Mouse (Mus musculus): ENCODE results near the gene Gpatch8. TPM values are rescaled to one million over a fixed set of nuclear protein-coding genes. Genes with fewer than 3 reads are reported as not detected.
A peak's percentile ranks its signal among the peaks of the same experiment; 100 is the strongest.

Gpatch8 gene
- polyA plus RNA-seq, 1 experiment: 17.3 TPM

DNA sequence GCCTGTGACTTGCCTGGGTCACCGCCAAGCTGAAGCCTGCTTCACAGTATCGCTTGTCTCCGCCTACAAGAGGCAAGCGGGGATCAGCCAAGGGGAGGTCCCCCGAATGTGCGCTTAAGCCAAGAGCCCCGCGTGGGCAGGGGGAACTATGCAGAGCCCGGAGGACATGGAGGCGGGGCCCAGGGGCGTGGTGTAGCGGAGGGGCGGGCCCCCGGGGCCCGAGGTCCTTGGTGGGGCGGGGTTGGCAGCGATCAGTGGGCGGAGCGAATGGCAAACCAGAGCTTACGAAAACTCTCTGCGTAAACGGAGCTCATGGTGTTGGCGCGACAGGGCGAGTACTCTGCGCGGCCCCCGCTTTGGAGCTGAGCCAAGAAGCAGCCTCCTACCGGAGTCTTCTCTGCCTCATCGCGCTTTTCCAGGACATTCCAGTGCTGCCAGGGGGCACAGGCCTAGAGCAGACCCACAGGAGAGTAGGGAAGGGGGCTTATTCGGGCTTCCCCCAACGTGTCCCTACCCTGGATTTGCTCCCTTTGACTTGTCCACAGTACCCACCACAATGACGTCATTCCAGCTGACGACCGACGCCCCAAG lies 89.1 kb downstream of the Gpatch8 start:
- peaks cover 4% of the 10 kb centered on the region; the same call in 1 of the 2 replicates for H3K4me1 ChIP-seq (ENCODE audit: control insufficient read depth, insufficient read depth, low read length)

DNA sequence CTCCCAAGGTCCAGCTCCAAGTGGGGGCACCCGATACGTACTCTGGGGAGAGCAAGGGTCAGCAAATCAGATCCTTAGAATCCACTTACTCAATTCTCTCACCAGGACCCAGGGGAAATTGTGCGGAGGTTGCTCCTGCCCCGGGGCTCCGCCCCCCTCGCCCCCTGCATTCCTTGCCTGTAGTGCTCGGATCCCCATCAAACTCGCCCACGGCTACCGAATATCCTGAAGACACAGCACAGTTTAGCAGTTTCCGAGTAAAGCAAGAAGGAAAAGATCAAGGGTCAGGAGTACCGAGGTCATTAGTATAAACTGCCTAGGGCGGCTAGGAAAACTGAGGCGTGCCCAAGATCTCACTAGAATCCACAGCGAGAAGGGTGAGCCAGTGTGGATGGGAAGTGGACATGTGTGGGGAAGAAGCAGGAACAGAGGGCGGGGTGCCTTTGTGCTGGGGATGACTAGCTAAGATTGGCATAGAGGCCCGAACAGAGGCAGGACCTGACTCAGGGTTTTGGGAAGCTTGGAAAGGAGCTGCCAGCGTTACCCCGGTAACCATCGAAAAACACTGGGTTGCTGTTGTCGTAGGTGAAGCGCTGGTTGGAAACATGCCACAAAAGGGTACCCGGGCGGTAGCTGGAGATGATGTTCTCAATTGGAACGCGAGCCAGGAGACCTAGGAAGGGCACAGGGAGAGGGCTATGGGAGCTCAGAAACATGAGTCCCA lies 90.3 kb downstream of the Gpatch8 start:
- WGBS: 22% methylated on average over 26 of the region's 26 CpGs
- TF ChIP-seq CTCF (IDR thresholded peaks at IDR 0.05; ENCODE audit: insufficient read depth, low read length) (no peak), POLR2A (IDR thresholded peaks at IDR 0.05; ENCODE audit: borderline replicate concordance, extremely low read depth, low read depth, low read length) (no peak)
- Histone ChIP-seq H3K4me1 (ENCODE audit: control insufficient read depth, insufficient read depth, low read length) (peaks cover 4% of the 10 kb centered on the region; the same call in 1 of the 2 replicates), H3K4me3 (replicated peaks; ENCODE audit: extremely low read depth, low read depth, low read length) (no peak overlapping the region)
- DNase-seq: peak; percentile 50

More for the DNA sequence above, 89.1 kb downstream of the Gpatch8 start:
- TF ChIP-seq POLR2A (IDR thresholded peaks at IDR 0.05; ENCODE audit: borderline replicate concordance, extremely low read depth, low read depth, low read length) (peak; percentile 41; the same call in 1 of the 2 replicates), CTCF (IDR thresholded peaks at IDR 0.05; ENCODE audit: insufficient read depth, low read length) (no peak)
- under 1% methylated on average over 37 of the region's 37 CpGs for WGBS
- DNase-seq: peak; percentile 98
- peak overlapping the region; percentile 67 for H3K4me3 ChIP-seq (replicated peaks; ENCODE audit: extremely low read depth, low read depth, low read length)

DNA sequence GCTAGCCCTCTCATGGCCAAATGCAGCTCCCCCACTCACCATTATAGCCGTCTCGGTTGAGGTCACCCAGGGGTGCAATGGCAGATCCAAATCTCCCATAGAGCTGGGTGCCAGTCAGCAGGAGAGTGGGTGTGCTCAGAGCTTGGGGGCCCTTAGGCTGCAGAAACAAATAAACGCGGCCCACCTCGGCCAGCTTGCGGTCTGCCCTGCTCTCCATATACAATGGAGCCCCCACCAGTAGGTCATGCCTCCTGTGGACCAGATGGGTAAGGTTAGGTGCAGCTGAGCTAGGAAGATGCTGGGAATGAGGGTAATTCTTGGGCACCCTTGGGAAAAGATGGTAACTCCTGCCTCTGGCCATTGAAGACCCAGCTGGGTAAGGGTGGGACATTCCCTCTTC lies 91.3 kb downstream of the Gpatch8 start:
- no peak for DNase-seq
- Histone ChIP-seq H3K4me3 (replicated peaks; ENCODE audit: extremely low read depth, low read depth, low read length) (no peak overlapping the region), H3K4me1 (ENCODE audit: control insufficient read depth, insufficient read depth, low read length) (peaks cover 4% of the 10 kb centered on the region; the same call in 1 of the 2 replicates)
- no peak for TF ChIP-seq CTCF (IDR thresholded peaks at IDR 0.05; ENCODE audit: insufficient read depth, low read length)
- no peak for TF ChIP-seq POLR2A (IDR thresholded peaks at IDR 0.05; ENCODE audit: borderline replicate concordance, extremely low read depth, low read depth, low read length)
- 95% methylated on average over 6 of the region's 6 CpGs for WGBS

DNA sequence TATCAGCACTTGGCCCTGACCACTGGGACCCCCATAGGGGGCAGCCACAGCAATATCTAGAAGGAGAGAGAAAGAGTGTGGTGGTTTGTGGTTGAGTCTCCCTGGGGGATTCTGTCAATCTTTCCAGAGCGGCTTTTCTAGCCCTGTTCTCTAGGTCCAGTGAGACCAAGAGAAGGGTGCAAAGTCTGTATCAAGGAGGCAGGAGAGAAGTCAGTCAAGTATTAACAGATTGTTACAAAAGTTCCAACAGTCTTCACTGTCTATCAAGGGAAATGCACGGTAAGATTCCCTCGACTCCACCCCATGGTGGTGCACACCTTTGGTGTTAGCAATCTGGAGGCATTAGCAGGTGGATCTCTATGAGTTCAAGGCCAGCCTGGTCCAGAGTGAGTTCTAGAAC lies 94.4 kb downstream of the Gpatch8 start:
- WGBS: 75% methylated on average over 3 of the region's 3 CpGs
- no peak for DNase-seq
- TF ChIP-seq POLR2A (IDR thresholded peaks at IDR 0.05; ENCODE audit: borderline replicate concordance, extremely low read depth, low read depth, low read length) (no peak), CTCF (IDR thresholded peaks at IDR 0.05; ENCODE audit: insufficient read depth, low read length) (no peak)

DNA sequence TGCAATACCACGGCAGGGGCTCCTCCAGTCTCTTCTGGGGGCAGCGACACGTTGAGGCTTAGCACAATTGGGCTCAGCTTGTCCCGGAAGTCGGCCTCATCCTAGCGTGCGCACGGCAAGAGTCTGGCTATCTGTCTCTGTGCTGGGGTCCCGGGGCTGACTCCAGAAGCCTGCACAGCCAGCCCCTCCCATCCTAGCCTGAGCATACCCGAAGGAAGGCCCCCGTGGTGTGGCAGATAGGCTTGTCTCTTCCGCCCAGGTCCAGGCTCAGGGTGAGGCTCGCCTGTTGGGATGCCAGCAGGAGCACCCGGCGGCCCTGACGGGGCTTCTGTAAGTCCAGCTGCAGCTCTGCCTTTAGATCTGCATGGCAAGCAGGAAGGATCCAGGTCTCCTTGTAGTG lies 95.7 kb downstream of the Gpatch8 start:
- peaks cover 4% of the 10 kb centered on the region for H3K4me1 ChIP-seq (ENCODE audit: control insufficient read depth, insufficient read depth, low read length)
- no peak overlapping the region for H3K4me3 ChIP-seq (replicated peaks; ENCODE audit: extremely low read depth, low read depth, low read length)
- no peak for TF ChIP-seq POLR2A (IDR thresholded peaks at IDR 0.05; ENCODE audit: borderline replicate concordance, extremely low read depth, low read depth, low read length)
- no peak for TF ChIP-seq CTCF (IDR thresholded peaks at IDR 0.05; ENCODE audit: insufficient read depth, low read length)
- no peak for DNase-seq
- 64% methylated on average over 16 of the region's 16 CpGs for WGBS

More for the DNA sequence above, 94.4 kb downstream of the Gpatch8 start:
- no peak overlapping the region for H3K4me3 ChIP-seq (replicated peaks; ENCODE audit: extremely low read depth, low read depth, low read length)
- H3K4me1 ChIP-seq (ENCODE audit: control insufficient read depth, insufficient read depth, low read length): no peaks in the 10 kb centered on the region

DNA sequence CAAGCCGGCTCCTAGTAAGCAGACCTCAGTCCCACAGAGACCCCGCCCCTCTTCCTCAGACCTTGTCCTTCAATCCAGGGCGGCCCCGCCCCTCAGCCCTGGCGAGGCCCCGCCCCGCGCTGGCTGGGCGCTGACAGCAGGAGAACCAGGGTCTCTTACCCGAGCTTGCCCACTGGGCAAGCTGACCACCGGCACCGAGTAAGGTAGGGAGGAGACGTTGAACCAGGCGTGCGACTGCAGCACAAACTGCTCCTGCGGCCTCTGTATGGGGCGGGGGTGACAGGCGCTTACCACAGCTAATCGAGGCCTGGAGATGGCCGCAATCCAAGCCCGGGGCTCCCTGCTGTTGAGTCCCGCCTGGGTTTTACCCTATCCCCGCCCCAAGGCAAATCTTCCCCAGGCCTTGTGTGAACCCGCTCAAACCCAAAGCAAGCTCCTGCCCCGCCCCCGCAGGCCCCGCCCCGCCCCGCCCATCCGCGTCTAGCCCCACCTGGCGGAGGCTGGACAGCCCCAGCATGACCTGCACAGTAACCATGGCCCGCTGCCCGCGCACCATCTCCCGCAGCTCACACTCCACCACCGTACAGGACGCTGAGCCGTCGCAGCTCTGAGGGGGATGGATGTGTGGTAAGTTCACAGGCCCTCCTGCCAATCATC lies 100.3 kb downstream of the Gpatch8 start:
- Histone ChIP-seq H3K4me3 (replicated peaks; ENCODE audit: extremely low read depth, low read depth, low read length) (peak overlapping the region; percentile 54), H3K4me1 (ENCODE audit: control insufficient read depth, insufficient read depth, low read length) (peaks cover 7% of the 10 kb centered on the region)
- DNase-seq: peak; percentile 69
- WGBS: under 1% methylated on average over 40 of the region's 40 CpGs
- TF ChIP-seq POLR2A (IDR thresholded peaks at IDR 0.05; ENCODE audit: borderline replicate concordance, extremely low read depth, low read depth, low read length) (no peak), CTCF (IDR thresholded peaks at IDR 0.05; ENCODE audit: insufficient read depth, low read length) (no peak)

DNA sequence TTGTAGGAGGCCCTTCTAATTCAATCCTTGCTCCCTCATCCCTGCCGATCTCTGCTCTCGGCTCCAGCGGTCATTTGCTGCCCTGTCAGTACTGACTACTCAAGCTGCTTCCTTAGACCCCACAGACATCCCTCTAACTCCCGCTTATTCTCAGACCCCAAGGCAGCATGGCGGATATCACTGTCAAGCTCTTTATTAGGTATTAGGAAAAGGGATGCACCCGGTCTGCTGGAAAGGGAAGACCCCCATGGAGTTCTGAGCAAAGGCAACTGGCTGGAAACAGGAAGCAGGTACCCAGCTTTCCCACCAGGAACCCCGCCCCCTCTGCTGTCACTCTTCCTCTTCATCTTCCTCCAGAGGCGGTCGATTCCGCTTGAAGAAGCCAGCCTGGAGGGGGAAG lies 103.1 kb downstream of the Gpatch8 start:
- Histone ChIP-seq H3K4me1 (ENCODE audit: control insufficient read depth, insufficient read depth, low read length) (peaks cover 7% of the 10 kb centered on the region), H3K4me3 (replicated peaks; ENCODE audit: extremely low read depth, low read depth, low read length) (no peak overlapping the region)
- WGBS: 30% methylated on average over 10 of the region's 10 CpGs
- no peak for DNase-seq
- TF ChIP-seq POLR2A (IDR thresholded peaks at IDR 0.05; ENCODE audit: borderline replicate concordance, extremely low read depth, low read depth, low read length) (no peak), CTCF (IDR thresholded peaks at IDR 0.05; ENCODE audit: insufficient read depth, low read length) (no peak)

DNA sequence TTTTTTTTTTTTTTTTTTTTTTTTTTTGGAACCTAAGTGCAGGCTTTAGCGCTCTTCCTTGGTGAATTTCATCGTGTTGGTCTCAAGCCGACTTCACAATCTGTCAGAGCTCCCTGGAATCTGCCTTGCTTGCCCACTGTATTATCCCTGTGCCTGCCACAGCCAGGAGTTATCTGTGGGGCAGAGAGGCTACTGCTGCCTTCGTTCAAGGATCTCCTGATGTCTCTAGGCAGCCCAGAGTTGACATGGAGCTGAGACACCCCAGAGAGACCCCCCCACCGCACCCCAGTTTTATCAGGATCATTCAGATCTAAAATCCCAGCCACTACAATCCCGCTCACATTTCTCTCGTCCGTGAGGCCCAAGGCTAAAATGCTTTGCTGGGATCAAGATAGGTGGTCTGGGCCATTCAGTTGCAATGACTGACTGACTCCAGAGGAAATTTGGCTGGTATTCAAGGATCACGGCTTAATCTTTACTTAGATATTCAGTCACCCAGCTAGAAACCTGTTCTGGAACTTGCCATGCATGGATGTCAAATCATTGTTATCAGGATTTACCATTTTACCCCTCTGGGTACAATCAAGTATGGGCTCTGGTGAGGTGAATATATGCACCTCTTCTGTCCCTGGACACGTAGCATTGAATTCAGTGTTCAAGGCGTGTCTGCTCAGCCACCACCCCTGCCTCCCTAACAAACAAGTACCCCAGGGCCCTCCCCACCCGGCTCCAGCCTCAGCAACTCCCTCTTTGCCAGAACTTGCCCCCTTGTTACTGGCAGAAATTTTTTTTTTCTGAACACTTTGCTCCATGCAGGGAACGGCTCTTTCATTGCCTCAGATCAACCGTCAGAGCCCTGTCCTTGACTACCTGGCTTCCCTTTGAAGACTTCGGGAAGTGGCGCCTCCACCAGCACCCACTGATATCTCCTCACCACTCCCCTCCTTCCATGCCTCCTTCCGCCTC lies 106.9 kb downstream of the Gpatch8 start:
- no peak for DNase-seq
- TF ChIP-seq POLR2A (IDR thresholded peaks at IDR 0.05; ENCODE audit: borderline replicate concordance, extremely low read depth, low read depth, low read length) (no peak), CTCF (IDR thresholded peaks at IDR 0.05; ENCODE audit: insufficient read depth, low read length) (no peak)
- H3K4me3 ChIP-seq (replicated peaks; ENCODE audit: extremely low read depth, low read depth, low read length): no peak overlapping the region
- peaks cover 11% of the 10 kb centered on the region for H3K4me1 ChIP-seq (ENCODE audit: control insufficient read depth, insufficient read depth, low read length)
- 63% methylated on average over 17 of the region's 17 CpGs for WGBS

DNA sequence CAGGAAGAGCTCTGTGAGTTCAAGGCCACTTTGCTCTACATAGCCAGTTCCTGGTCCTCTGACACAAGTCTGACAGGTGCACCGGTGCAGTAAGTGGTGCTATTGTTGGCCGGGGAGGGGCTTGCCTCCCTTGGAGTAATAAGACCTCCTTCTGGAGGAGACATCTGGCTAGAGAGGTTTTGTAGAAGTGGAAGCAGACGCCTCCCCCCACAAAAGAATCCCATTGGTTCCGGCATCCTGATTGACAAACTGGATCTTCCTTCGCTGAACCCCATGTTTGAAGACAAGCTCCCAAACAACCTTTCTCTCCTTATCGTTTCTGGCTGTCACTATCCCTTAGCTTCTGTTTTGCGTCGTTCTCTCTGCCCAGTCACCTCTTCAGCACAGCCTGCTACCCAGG lies 107.9 kb downstream of the Gpatch8 start:
- 24% methylated on average over 8 of the region's 8 CpGs for WGBS
- Histone ChIP-seq H3K4me1 (ENCODE audit: control insufficient read depth, insufficient read depth, low read length) (peaks cover 11% of the 10 kb centered on the region), H3K4me3 (replicated peaks; ENCODE audit: extremely low read depth, low read depth, low read length) (no peak overlapping the region)
- TF ChIP-seq POLR2A (IDR thresholded peaks at IDR 0.05; ENCODE audit: borderline replicate concordance, extremely low read depth, low read depth, low read length): no peak
- no peak for TF ChIP-seq CTCF (IDR thresholded peaks at IDR 0.05; ENCODE audit: insufficient read depth, low read length)
- DNase-seq: no peak

Data from lung, adult 2 months (tissue).